Mouse (Mus musculus): ENCODE measurements around the gene Syngr1. TPM values are rescaled to one million over a fixed set of nuclear protein-coding genes. Genes with fewer than 3 reads are reported as not detected.

Gene Syngr1
- total RNA-seq, 2 experiments from 2014 or later, result 534 to 540 TPM

GRCm38 (mm10) chr15:80132993-80133586 lies 42.0 kb downstream of the Syngr1 start, which contains the start of gene Tab1:
Tab1 (plus strand) TSS chr15:80133127.
- peak; percentile 90 to 92 for DNase-seq (ENCODE audit: low spot score in 2 of 2)
- intact Hi-C loops (cut with DNase I), result loop anchor here (5.0 kb wide), 1 partner anchor 41 kb away; the partner anchor contains the start of genes Rpl3 and Syngr1

GRCm38 (mm10) chr15:80133682-80134449 lies 42.7 kb downstream of the Syngr1 start:
- intact Hi-C loops (cut with DNase I), result loop anchor here (5.0 kb wide), 1 partner anchor 42 kb away; the partner anchor contains the start of genes Rpl3 and Syngr1
- no peak for DNase-seq (ENCODE audit: low spot score in 2 of 2)

GRCm38 (mm10) chr15:80134450-80134847 lies 43.3 kb downstream of the Syngr1 start:
- intact Hi-C loops (cut with DNase I), result loop anchor here (5.0 kb wide), 1 partner anchor 42 kb away; the partner anchor contains the start of genes Rpl3 and Syngr1

GRCm38 (mm10) chr15:80135499-80135898 lies 44.4 kb downstream of the Syngr1 start:
- DNase-seq (ENCODE audit: low spot score in 2 of 2), result no peak
- intact Hi-C loops (cut with DNase I), result loop anchor here (5.0 kb wide), 1 partner anchor 97 kb away; the partner anchor contains the start of gene Mief1

More at GRCm38 (mm10) chr15:80134450-80134847, 43.3 kb downstream of the Syngr1 start:
- DNase-seq (ENCODE audit: low spot score in 2 of 2), result no peak

GRCm38 (mm10) chr15:80136645-80137044 lies 45.5 kb downstream of the Syngr1 start:
- intact Hi-C loops (cut with DNase I), result loop anchor here (5.0 kb wide), 1 partner anchor 96 kb away; the partner anchor contains the start of gene Mief1
- DNase-seq (ENCODE audit: low spot score in 2 of 2), result no peak

GRCm38 (mm10) chr15:80137945-80138791 lies 47.0 kb downstream of the Syngr1 start:
- DNase-seq (ENCODE audit: low spot score in 2 of 2), result peak; percentile 70 to 81
- intact Hi-C loops (cut with DNase I), result loop anchor here (5.0 kb wide), 1 partner anchor 94 kb away; the partner anchor contains the start of gene Mief1

- intact Hi-C loops (cut with DNase I), result no loop called here
- no peak for DNase-seq (ENCODE audit: low spot score in 2 of 2)
These were observed 49.2 kb downstream of the Syngr1 start for GRCm38 (mm10) chr15:80140302-80140701.

- no peak for DNase-seq (ENCODE audit: low spot score in 2 of 2)
- intact Hi-C loops (cut with DNase I), result no loop called here
These were observed 49.7 kb downstream of the Syngr1 start for GRCm38 (mm10) chr15:80140878-80141277.

GRCm38 (mm10) chr15:80142130-80142529 lies 51.0 kb downstream of the Syngr1 start:
- intact Hi-C loops (cut with DNase I), result no loop called here
- no peak for DNase-seq (ENCODE audit: low spot score in 2 of 2)

GRCm38 (mm10) chr15:80143760-80144159 lies 52.6 kb downstream of the Syngr1 start:
- DNase-seq (ENCODE audit: low spot score in 2 of 2), result no peak
- intact Hi-C loops (cut with DNase I), result no loop called here

- intact Hi-C loops (cut with DNase I), result no loop called here
- no peak for DNase-seq (ENCODE audit: low spot score in 2 of 2)
These were observed 54.3 kb downstream of the Syngr1 start for GRCm38 (mm10) chr15:80145397-80145796.

- intact Hi-C loops (cut with DNase I), result no loop called here
- DNase-seq (ENCODE audit: low spot score in 2 of 2), result no peak
These were observed 55.0 kb downstream of the Syngr1 start for GRCm38 (mm10) chr15:80146153-80146552.

- intact Hi-C loops (cut with DNase I), result no loop called here
- DNase-seq (ENCODE audit: low spot score in 2 of 2), result no peak
These were observed 56.0 kb downstream of the Syngr1 start for GRCm38 (mm10) chr15:80147090-80147489.

GRCm38 (mm10) chr15:80147511-80147910 lies 56.4 kb downstream of the Syngr1 start:
- no peak for DNase-seq (ENCODE audit: low spot score in 2 of 2)
- intact Hi-C loops (cut with DNase I), result no loop called here

- intact Hi-C loops (cut with DNase I), result no loop called here
- DNase-seq (ENCODE audit: low spot score in 2 of 2), result no peak
These were observed 57.4 kb downstream of the Syngr1 start for GRCm38 (mm10) chr15:80148565-80148964.

GRCm38 (mm10) chr15:80149517-80149916 lies 58.4 kb downstream of the Syngr1 start:
- no peak for DNase-seq (ENCODE audit: low spot score in 2 of 2)
- intact Hi-C loops (cut with DNase I), result no loop called here

- intact Hi-C loops (cut with DNase I), result no loop called here
- DNase-seq (ENCODE audit: low spot score in 2 of 2), result no peak
These were observed 61.5 kb downstream of the Syngr1 start for GRCm38 (mm10) chr15:80152663-80153062.

GRCm38 (mm10) chr15:80153757-80154156 lies 62.6 kb downstream of the Syngr1 start:
- no peak for DNase-seq (ENCODE audit: low spot score in 2 of 2)
- intact Hi-C loops (cut with DNase I), result no loop called here

- intact Hi-C loops (cut with DNase I), result no loop called here
- no peak for DNase-seq (ENCODE audit: low spot score in 2 of 2)
These were observed 64.6 kb downstream of the Syngr1 start for GRCm38 (mm10) chr15:80155707-80156106.

All from left cerebral cortex, postnatal 14 days (tissue).